In the genomic region with DNA sequence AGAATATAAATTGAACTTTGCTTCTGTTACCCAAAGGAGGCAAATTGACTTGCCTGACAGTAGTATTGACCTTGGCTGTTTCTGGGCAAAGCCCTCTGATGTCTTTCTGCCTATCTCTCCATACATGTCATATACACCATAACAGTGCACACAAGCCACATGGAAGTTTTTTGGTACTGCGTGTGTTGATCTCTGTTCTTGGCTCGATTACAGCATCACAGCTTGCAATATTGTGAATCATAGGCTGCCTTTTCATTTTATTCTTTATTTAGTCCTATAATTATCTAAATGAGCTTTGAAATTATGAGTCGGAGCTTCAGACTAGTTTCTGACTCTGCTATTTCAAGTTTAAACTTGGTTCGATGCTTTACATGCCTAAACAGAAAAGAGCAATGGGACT, we compare ENCODE assay signal across 30 mouse cellular contexts. TPM values are rescaled to one million over a fixed set of nuclear protein-coding genes. Genes with fewer than 3 reads are reported as not detected.
A peak's percentile ranks its signal among the peaks of the same experiment; 100 is the strongest.
DNase-seq lines count a peak whose midpoint lies in the region; ATAC-seq lines count a peak whose summit lies in the region.
"Had no signal": no experiment of that assay in that cellular context is flagged by ENCODE, and none has a peak within 500 bp of the region (broad histone marks: within the 10 kb centered on the region; RNA-seq: fewer than 3 reads in every experiment).

No protein-coding gene starts in this region.

- no peak for ATAC-seq in forebrain, embryonic 14.5 days
- ATAC-seq in forebrain, embryonic 12.5 days (ENCODE audit: low FRiP score), result no peak
- ATAC-seq: intestine, embryonic 16.5 days had no signal

- H3K36me3 ChIP-seq in forebrain, embryonic 14.5 days (ENCODE audit: control insufficient read depth, insufficient read depth, low read length), result no peaks in the 10 kb centered on the region
- H3K36me3 ChIP-seq in forebrain, embryonic 12.5 days (replicated peaks), result no peaks in the 10 kb centered on the region
- H3K36me3 ChIP-seq: heart, embryonic 10.5 days; heart, embryonic 15.5 days; hindbrain, embryonic 13.5 days had no signal

- no peak overlapping the region for H3K9ac ChIP-seq in forebrain, embryonic 14.5 days (ENCODE audit: low read length)
- H3K9ac ChIP-seq in forebrain, embryonic 12.5 days, result no peak overlapping the region
- H3K9ac ChIP-seq: heart, embryonic 15.5 days; hindbrain, embryonic 13.5 days; liver, embryonic 14.5 days had no signal

- H3K4me2 ChIP-seq in forebrain, embryonic 14.5 days (ENCODE audit: low read length), result no peak overlapping the region
- H3K4me2 ChIP-seq in forebrain, embryonic 12.5 days, result no peak overlapping the region
- H3K4me2 ChIP-seq: heart, embryonic 15.5 days; hindbrain, embryonic 13.5 days had no signal

- H3K27me3 ChIP-seq in forebrain, embryonic 14.5 days (replicated peaks; ENCODE audit: control insufficient read depth, insufficient read depth, low read length), result no peaks in the 10 kb centered on the region
- H3K27me3 ChIP-seq in forebrain, embryonic 12.5 days, result no peaks in the 10 kb centered on the region
- H3K27me3 ChIP-seq: CH12.LX; heart, embryonic 15.5 days; hindbrain, embryonic 13.5 days had no signal

- no peaks in the 10 kb centered on the region for H3K9me3 ChIP-seq in forebrain, embryonic 14.5 days (replicated peaks; ENCODE audit: control insufficient read depth, low read length)
- H3K9me3 ChIP-seq in forebrain, embryonic 12.5 days, result no peaks in the 10 kb centered on the region
- H3K9me3 ChIP-seq: heart, embryonic 10.5 days; heart, embryonic 15.5 days; hindbrain, embryonic 13.5 days had no signal

- no peak overlapping the region for H3K27ac ChIP-seq in forebrain, embryonic 14.5 days (ENCODE audit: low read depth, low read length)
- no peak overlapping the region for H3K27ac ChIP-seq in forebrain, embryonic 12.5 days
- H3K27ac ChIP-seq: heart, embryonic 10.5 days; heart, embryonic 15.5 days; hindbrain, embryonic 13.5 days; liver, embryonic 14.5 days; macrophage had no signal

- no peaks in the 10 kb centered on the region for H3K4me1 ChIP-seq in forebrain, embryonic 14.5 days (ENCODE audit: control insufficient read depth, insufficient read depth, low read length)
- H3K4me1 ChIP-seq in forebrain, embryonic 12.5 days, result no peaks in the 10 kb centered on the region
- H3K4me1 ChIP-seq: heart, embryonic 10.5 days; heart, embryonic 15.5 days; hindbrain, embryonic 13.5 days had no signal

- no peak overlapping the region for H3K4me3 ChIP-seq in forebrain, embryonic 14.5 days (ENCODE audit: low read depth, low read length)
- no peak overlapping the region for H3K4me3 ChIP-seq in forebrain, embryonic 12.5 days (replicated peaks)
- H3K4me3 ChIP-seq: heart, embryonic 10.5 days; heart, embryonic 15.5 days; hindbrain, embryonic 13.5 days had no signal

- WGBS in forebrain, embryonic 14.5 days, result 77% methylated on average over 4 of the region's 4 CpGs
- WGBS in forebrain, embryonic 12.5 days, result 90% methylated on average over 4 of the region's 4 CpGs

- DNase-seq in forebrain, embryonic 14.5 days (ENCODE audit: low spot score), result peak; percentile 42
- peak; percentile 60 for DNase-seq in layer of hippocampus, adult 11-12 months (ENCODE audit: low spot score)
- no peak for DNase-seq in layer of hippocampus, adult 9-10 months (ENCODE audit: low spot score)
- DNase-seq in layer of hippocampus, adult 9-11 months, result peak; percentile 62
- no peak for DNase-seq in ovary, postnatal 10 days (ENCODE audit: low spot score)
- DNase-seq in gastrocnemius, adult 8-10 months (ENCODE audit: low spot score in 2 of 2), result no peak
- DNase-seq: adrenal gland, adult 8-10 months; cerebellum, adult 11 months; cerebellum, adult 9-10 months; cerebellum, postnatal 36 days; gastrocnemius, postnatal 25 days; heart, adult 11 months; heart, postnatal 36 days; kidney, postnatal 25 days; liver; lung, adult 2 months; lung, postnatal 10 days; midbrain, embryonic 14.5 days; retina, postnatal 1 day; right cerebral cortex, postnatal 14 days had no signal

RNA-seq across cellular contexts. Expression of a gene that starts 10.5 kb away (rescaled TPM):
- polyA plus RNA-seq in forebrain, embryonic 14.5 days (2014; fragmentation: Nextera tagmentation; extraction: Ambion mirVana), result 13.1 and 15.3 TPM in 2 replicates
- 6.8 and 7.2 TPM in 2 replicates for polyA plus RNA-seq in forebrain, embryonic 12.5 days (2016; fragmentation: Nextera tagmentation; extraction: Ambion mirVana)
- under 1 TPM in 1 of 4 experiments, not detected in 3; 0.07 TPM for total RNA-seq in gastrocnemius, adult 8-10 months (2022)
- total RNA-seq: heart, postnatal 36 days; monocyte, adult 5-6 weeks had no signal
- polyA plus RNA-seq: C2C12; lung, adult 2 months; macrophage had no signal

Comparison
In these comparisons a context has a peak if more than half of its experiments do, and no peak if none do; other contexts are left out.
1. DNase-seq: peak in forebrain, embryonic 14.5 days (single experiment), layer of hippocampus, adult 11-12 months (single experiment) and layer of hippocampus, adult 9-11 months (single experiment); none in layer of hippocampus, adult 9-10 months (single experiment), ovary, postnatal 10 days (single experiment) and gastrocnemius, adult 8-10 months (0 of 2).